Mouse (Mus musculus) forebrain, embryonic 15.5 days (tissue): Measurements from ENCODE around the gene Olfr186. TPM values are rescaled to one million over a fixed set of nuclear protein-coding genes. Genes with fewer than 3 reads are reported as not detected.

Experiments used
- polyA plus RNA-seq: library from polyadenylated mRNA; unstranded; fragments of >200 nt; fragmentation: Nextera tagmentation; extraction: Ambion mirVana; gene quantifications from 2 replicates; pipeline ENCODE4 v1.2.1, GENCODE M21; 2015

Olfr186 gene
- polyA plus RNA-seq, 1 experiment from 2014 or later: not detected

Other genes with a start within 250 kb of the Olfr186 start
- not detected in 2 replicates for gene Olfr173, start 230.0 kb downstream of the Olfr186 start, polyA plus RNA-seq
- not detected in 2 replicates for gene Olfr175-ps1, start 203.5 kb downstream of the Olfr186 start, polyA plus RNA-seq
- not detected in 2 replicates for gene Olfr177, start 155.5 kb downstream of the Olfr186 start, polyA plus RNA-seq
- gene Olfr178, start 138.2 kb downstream of the Olfr186 start, polyA plus RNA-seq: not detected in 2 replicates
- gene Olfr181, start 101.5 kb downstream of the Olfr186 start, polyA plus RNA-seq: not detected in 2 replicates
- not detected in 2 replicates for gene Olfr180, start 100.9 kb downstream of the Olfr186 start, polyA plus RNA-seq
- not detected in 2 replicates for gene Olfr183, start 34.9 kb downstream of the Olfr186 start, polyA plus RNA-seq
- gene Olfr187, start 9.5 kb upstream of the Olfr186 start, polyA plus RNA-seq: not detected in 2 replicates
- gene Olfr190, start 47.7 kb upstream of the Olfr186 start, polyA plus RNA-seq: not detected in 2 replicates
- not detected in 2 replicates for gene Olfr191, start 59.5 kb upstream of the Olfr186 start, polyA plus RNA-seq
- gene Olfr193, start 81.6 kb upstream of the Olfr186 start, polyA plus RNA-seq: not detected in 2 replicates
- gene Olfr194, start 90.8 kb upstream of the Olfr186 start, polyA plus RNA-seq: not detected in 2 replicates
- not detected in 2 replicates for gene Olfr195, start 116.8 kb upstream of the Olfr186 start, polyA plus RNA-seq
- not detected in 2 replicates for gene Olfr196, start 140.2 kb upstream of the Olfr186 start, polyA plus RNA-seq
- gene Olfr198, start 173.2 kb upstream of the Olfr186 start, polyA plus RNA-seq: not detected in 2 replicates
- not detected in 2 replicates for gene Olfr199, start 189.5 kb upstream of the Olfr186 start, polyA plus RNA-seq
- gene Olfr201, start 242.3 kb upstream of the Olfr186 start, polyA plus RNA-seq: not detected in 2 replicates